Mouse (Mus musculus) heart, postnatal 4 days (tissue): ENCODE results near the gene Brd7. TPM values are rescaled to one million over a fixed set of nuclear protein-coding genes. Genes with fewer than 3 reads are reported as not detected.

ENCODE experiments used
- DNase-seq: peaks from one replicate; pipeline ENCODE4 v3.0.0; 2021
- total RNA-seq, 2 experiments: library from RNA; stranded (reverse); gene quantifications; 2 replicates each; pipeline ENCODE4 v1.2.3; 2021

Gene Brd7
- total RNA-seq, 2 experiments from 2014 or later: 73.4 to 87.1 TPM

DNA sequence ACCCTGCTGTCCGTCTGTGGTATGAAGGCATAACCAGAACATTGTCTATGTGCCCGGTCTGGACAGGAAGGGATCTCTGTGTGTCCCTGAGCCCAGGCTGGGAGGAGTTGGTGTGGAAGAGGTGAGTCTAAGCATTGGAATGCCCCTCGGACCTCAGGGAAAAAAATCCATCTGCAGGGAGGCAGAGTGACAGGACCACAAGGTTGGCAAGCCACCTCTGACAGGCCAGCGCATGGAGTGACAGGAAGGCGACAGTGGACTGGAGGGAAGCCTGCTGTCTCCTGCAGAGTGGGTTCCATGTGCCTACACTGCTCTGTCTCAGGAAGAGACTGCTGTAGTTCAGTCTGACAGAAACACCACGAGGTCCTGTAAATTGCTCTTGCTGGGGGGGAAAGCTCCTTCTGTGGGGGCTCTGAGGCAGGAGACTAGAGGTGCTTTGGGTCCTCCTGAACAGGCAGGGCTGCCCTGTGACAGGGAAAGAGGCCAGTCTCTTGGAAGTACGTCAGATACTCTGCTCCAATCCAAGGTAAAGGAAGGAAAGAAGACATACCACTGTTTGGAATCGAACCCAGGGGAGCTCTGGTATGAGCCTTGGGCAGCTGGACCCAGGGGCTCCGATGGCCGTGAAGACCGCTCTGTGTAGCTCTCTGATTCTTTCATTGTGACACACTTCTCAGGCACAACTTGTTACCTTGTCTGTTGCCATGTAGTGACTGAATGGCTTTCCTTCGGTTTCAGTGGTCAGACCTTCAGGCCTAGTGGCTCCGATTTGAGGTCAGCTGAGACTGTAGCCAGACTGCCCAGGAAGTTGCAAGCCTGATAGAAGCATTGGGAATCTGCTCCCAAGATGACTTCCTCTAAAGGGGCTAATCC, 78.5 kb downstream of the Brd7 start:
- no peak for DNase-seq

DNA sequence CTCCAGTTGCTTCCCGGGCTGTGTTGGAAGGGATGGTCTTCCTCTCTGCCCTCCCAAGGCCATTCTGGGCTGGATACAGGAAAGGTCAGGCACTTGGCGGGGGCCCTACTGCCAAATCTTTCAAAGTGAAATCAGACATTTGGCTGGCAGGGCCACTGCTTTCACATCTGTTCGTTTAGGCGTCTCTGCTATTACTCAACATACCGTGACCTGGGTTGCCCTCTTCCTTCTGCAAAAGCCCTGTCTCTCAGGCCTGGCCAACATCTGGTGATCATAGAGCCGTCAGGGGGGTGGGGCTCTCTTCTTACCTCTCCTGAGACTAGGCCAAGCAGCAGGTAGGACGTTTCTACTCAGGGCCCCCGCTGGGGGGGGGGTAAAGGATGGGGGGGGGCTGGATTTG, 79.3 kb downstream of the Brd7 start:
- peak; percentile 72 for DNase-seq

Other genes with a start within 250 kb of the Brd7 start
- 10 to 100 TPM; 33.3 TPM for gene Cnep1r1, start 243.4 kb downstream of the Brd7 start, total RNA-seq
- 10 to 100 TPM; 24.0 to 24.6 TPM for gene Heatr3, start 224.3 kb downstream of the Brd7 start, total RNA-seq
- 10 to 100 TPM; 19.5 to 21.0 TPM for gene Tent4b, start 163.0 kb downstream of the Brd7 start, total RNA-seq
- 1 to 10 TPM; 4.0 to 5.4 TPM for gene Adcy7, start 89.8 kb downstream of the Brd7 start, total RNA-seq
- 10 to 100 TPM in 1 of 2 experiments, 1 to 10 TPM in 1; 8.7 to 10.2 TPM for gene Nkd1, start 159.2 kb upstream of the Brd7 start, total RNA-seq